Mouse (Mus musculus) stomach, postnatal 0 days (tissue): Measurements from ENCODE around the gene Gpc4. TPM values are rescaled to one million over a fixed set of nuclear protein-coding genes. Genes with fewer than 3 reads are reported as not detected.

Source experiments
- ATAC-seq: fragments of 200-750 bp; cut with Nextera tagmentation; 2 replicates; pipeline ENCODE4 v1.8.0; 2017; ENCODE audit not compliant: low FRiP score, low TSS enrichment
- DNase-seq: peaks from one replicate; pipeline ENCODE4 v3.0.0-alpha.2; 2016; ENCODE audit warnings: low spot score
- H3K27ac ChIP-seq: fragments of 300-500 bp; sonication (generic); replicated peaks from 2 replicates; pipeline ENCODE4 v1.5.1; 2014; ENCODE audit warnings: mild to moderate bottlenecking, control low read depth
- H3K27me3 ChIP-seq: fragments of 300-500 bp; sonication (generic); 2 replicates; pipeline ENCODE4 v1.6.1; 2014; ENCODE audit warnings: low read length; ENCODE audit not compliant: control insufficient read depth, insufficient read depth
- H3K36me3 ChIP-seq: fragments of 300-500 bp; sonication (generic); 2 replicates; pipeline ENCODE4 v1.6.1; 2014; ENCODE audit warnings: low read length, mixed read lengths; ENCODE audit not compliant: control insufficient read depth, insufficient read depth
- H3K4me1 ChIP-seq: fragments of 300-500 bp; sonication (generic); replicated peaks from 2 replicates; pipeline ENCODE4 v1.6.1; 2014; ENCODE audit warnings: antibody characterized with exemption; ENCODE audit not compliant: control insufficient read depth, insufficient read depth
- H3K4me2 ChIP-seq: fragments of 300-500 bp; sonication (generic); replicated peaks from 2 replicates; pipeline ENCODE4 v1.6.1; 2014; ENCODE audit warnings: low read depth, mild to moderate bottlenecking, control low read depth, moderate library complexity
- H3K4me3 ChIP-seq: fragments of 300-500 bp; sonication (generic); 2 replicates; pipeline ENCODE4 v1.5.1; 2014; ENCODE audit warnings: low read depth, low read length, control low read depth
- H3K9ac ChIP-seq: fragments of 300-500 bp; sonication (generic); 2 replicates; pipeline ENCODE4 v1.6.1; 2014; ENCODE audit warnings: mild to moderate bottlenecking, low read length, control low read depth, mixed read lengths
- H3K9me3 ChIP-seq: fragments of 300-500 bp; sonication (generic); 2 replicates; pipeline ENCODE4 v1.6.1; 2016; ENCODE audit warnings: low read length; ENCODE audit not compliant: control insufficient read depth
- CTCF ChIP-seq: IDR thresholded peaks from 2 replicates; pipeline ENCODE4 v1.5.1; 2016; ENCODE audit warnings: antibody characterized with exemption, low read depth, mild to moderate bottlenecking, moderate library complexity
- EP300 ChIP-seq: optimal IDR thresholded peaks from 2 replicates; pipeline ENCODE3; 2016; ENCODE audit warnings: antibody characterized with exemption
- WGBS: fragments of 180-500 bp; shearing (Covaris S2); extraction: QIAGEN DNeasy Blood & Tissue Kit; methylation state at CpG from one replicate; pipeline ENCODE4 v1.1.7; 2014; 5-methylcytosine and 5-hydroxymethylcytosine counted together
- polyA plus RNA-seq: library from polyadenylated mRNA; unstranded; fragments of >200 nt; fragmentation: Nextera tagmentation; extraction: Ambion mirVana; gene quantifications from 2 replicates; pipeline ENCODE4 v1.2.1, GENCODE M21; 2015

Gpc4 gene
- polyA plus RNA-seq, 1 experiment from 2014 or later: 25.0 TPM

DNA sequence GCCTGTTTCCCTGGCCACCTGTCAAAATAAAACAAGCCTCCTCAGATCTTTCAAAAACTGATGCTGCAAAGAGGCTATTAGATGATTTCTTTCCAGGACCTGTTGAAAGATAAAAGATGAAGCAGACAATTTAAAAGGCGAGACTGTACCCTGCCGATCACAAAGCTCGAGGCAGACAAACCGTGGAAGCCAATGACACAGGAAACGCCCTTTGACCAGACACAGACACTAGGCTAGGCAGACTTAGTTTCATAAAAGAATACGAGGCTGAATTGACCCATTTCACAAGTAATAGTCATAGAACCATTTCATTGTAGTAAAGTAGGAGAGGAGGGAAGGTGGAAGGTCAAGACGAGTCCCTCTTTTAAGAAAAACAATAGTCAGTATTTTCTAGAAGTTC is 20.6 kb downstream of the Gpc4 start:
- Histone ChIP-seq H3K36me3 (no peaks in the 10 kb centered on the region), H3K9ac (no peak overlapping the region), H3K27ac (no peak overlapping the region), H3K4me1 (no peaks in the 10 kb centered on the region), H3K27me3 (no peaks in the 10 kb centered on the region), H3K9me3 (no peaks in the 10 kb centered on the region), H3K4me2 (no peak overlapping the region), H3K4me3 (no peak overlapping the region)
- WGBS: 66% methylated on average over 7 of the region's 7 CpGs
- ATAC-seq: no peak
- DNase-seq: no peak
- TF ChIP-seq CTCF: no peak

DNA sequence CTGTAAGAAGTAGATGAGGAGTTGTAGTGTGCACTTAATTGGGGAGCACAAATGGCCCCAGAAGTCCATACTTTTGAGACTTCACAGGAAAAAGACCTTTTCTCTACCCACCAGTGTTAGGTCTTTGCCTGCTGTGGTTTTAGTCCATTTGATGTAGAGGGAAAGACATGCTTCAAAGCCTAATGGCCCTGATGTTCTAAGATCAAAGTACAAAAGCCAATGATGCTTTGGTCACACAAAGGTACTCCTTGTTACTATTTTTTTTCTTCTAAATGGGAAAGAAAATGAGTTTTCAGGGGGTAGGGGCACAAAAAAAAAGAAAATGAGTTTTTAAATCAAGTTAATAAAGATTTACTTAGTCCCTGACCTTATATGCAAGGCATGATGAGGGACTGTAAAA is 24.7 kb downstream of the Gpc4 start:
- Histone ChIP-seq H3K4me2 (no peak overlapping the region), H3K27ac (no peak overlapping the region), H3K27me3 (no peaks in the 10 kb centered on the region), H3K36me3 (no peaks in the 10 kb centered on the region), H3K4me3 (no peak overlapping the region), H3K9me3 (no peaks in the 10 kb centered on the region), H3K4me1 (no peaks in the 10 kb centered on the region), H3K9ac (no peak overlapping the region)
- ATAC-seq: no peak
- no peak for TF ChIP-seq CTCF
- DNase-seq: no peak

DNA sequence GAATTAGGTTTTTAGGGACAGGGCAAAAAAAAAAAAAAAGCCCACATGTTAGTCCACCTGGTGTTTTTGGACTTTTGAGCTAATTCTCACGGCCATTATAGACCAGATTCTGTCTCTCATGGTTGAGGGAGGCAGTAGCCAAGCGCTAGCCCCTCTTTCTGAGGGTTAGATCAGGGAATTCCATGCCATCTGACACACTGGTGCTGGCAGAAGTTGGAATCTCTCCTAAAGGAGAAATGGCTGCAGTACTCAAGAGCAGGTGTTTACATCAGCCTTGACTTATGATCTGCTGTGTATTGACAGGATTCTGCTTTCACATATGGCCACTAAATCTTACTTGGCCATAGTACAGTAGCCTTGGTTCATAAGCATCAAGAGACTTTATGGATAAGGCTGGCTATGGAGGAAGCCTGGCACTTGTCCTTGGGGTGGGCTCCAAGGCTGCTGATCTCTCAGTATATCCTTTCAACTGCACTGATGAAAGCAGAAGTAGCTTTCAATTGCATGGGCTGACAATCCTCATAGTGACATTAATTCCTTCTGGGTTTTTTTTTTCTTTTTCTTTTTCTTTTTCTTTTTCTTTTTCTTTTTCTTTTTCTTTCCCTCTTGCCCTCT is 26.5 kb downstream of the Gpc4 start:
- DNase-seq (no peak), ATAC-seq (no peak)
- H3K4me2 ChIP-seq: no peak overlapping the region
- H3K9ac ChIP-seq: no peak overlapping the region
- no peaks in the 10 kb centered on the region for H3K36me3 ChIP-seq
- no peak overlapping the region for H3K27ac ChIP-seq
- H3K27me3 ChIP-seq: no peaks in the 10 kb centered on the region
- H3K9me3 ChIP-seq: no peaks in the 10 kb centered on the region
- no peak for TF ChIP-seq EP300
- no peak for TF ChIP-seq CTCF
- no peaks in the 10 kb centered on the region for H3K4me1 ChIP-seq
- H3K4me3 ChIP-seq: no peak overlapping the region
- 79% methylated on average over 2 of the region's 2 CpGs for WGBS

DNA sequence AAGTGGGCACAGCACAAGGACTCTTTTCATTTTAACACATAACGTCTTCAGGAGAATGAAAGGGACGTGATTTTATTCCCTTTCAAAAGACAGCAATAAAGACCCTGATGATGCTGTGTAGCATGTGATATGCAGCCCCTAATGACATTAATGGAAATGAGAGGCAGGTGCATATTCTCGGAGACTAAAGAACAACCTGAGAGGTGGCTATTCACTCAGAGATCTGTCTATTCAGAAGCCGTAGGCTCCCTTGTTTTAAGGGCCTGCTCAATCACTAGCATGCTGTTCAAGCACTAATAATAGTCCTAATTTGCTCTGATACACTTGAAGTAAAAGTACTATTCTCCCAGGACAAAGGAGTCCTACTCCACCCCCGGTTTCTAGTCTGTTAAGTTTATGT is 27.0 kb downstream of the Gpc4 start:
- TF ChIP-seq CTCF (no peak), EP300 (no peak)
- Histone ChIP-seq H3K4me1 (no peaks in the 10 kb centered on the region), H3K27ac (no peak overlapping the region), H3K27me3 (no peaks in the 10 kb centered on the region), H3K4me2 (no peak overlapping the region), H3K9ac (no peak overlapping the region), H3K36me3 (no peaks in the 10 kb centered on the region), H3K4me3 (no peak overlapping the region), H3K9me3 (no peaks in the 10 kb centered on the region)
- ATAC-seq (no peak), DNase-seq (no peak)
- WGBS: 68% methylated on average over 5 of the region's 5 CpGs

DNA sequence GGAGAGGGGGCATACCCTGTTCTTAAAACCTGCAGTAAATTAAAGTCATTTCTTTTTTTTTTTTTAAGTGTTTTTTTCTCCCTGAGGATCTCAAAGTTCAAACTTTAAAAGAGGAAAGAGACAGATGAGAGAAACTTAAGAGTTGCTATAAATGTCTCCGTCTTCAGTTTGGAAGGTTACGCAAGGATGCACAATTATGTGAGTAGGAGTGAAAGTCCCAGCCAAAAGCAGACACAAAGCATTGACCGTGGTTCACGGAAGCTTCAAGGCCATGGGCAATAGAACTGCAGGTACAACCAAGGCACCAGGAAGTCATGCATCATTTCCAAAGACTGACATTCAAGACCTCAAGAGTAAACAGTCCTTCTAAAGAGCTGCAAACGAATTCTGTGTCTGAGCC is 28.5 kb downstream of the Gpc4 start:
- Histone ChIP-seq H3K9me3 (no peaks in the 10 kb centered on the region), H3K27ac (no peak overlapping the region), H3K4me1 (no peaks in the 10 kb centered on the region), H3K9ac (no peak overlapping the region), H3K36me3 (no peaks in the 10 kb centered on the region), H3K27me3 (no peaks in the 10 kb centered on the region), H3K4me2 (no peak overlapping the region), H3K4me3 (no peak overlapping the region)
- DNase-seq: no peak
- no peak for ATAC-seq
- WGBS: 77% methylated on average over 5 of the region's 5 CpGs
- TF ChIP-seq EP300 (no peak), CTCF (no peak)

DNA sequence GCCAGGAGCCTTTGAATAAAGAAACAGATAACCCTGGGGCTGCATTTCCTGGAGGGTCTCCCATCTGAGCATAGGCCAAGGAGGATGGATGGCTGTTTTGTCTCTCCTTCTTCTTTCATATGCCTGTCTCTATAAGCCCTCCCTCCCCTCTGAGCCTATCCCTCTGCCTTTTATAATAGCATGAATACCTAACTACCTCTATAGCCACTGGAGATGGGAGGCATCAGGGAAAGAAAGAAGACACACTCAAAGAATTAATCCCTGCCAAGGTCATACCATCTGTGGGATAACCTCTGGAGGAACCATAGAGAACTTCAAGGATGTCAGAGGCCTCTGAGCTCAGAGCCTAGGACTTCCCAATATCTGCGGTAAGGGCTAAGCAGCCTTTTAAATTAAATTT is 35.4 kb downstream of the Gpc4 start:
- WGBS: 90% methylated on average over 1 of the region's 1 CpGs
- ATAC-seq (no peak), DNase-seq (no peak)
- no peaks in the 10 kb centered on the region for H3K27me3 ChIP-seq
- H3K4me3 ChIP-seq: no peak overlapping the region
- no peak overlapping the region for H3K9ac ChIP-seq
- H3K4me2 ChIP-seq: no peak overlapping the region
- H3K4me1 ChIP-seq: no peaks in the 10 kb centered on the region
- H3K9me3 ChIP-seq: no peaks in the 10 kb centered on the region
- no peaks in the 10 kb centered on the region for H3K36me3 ChIP-seq
- TF ChIP-seq EP300 (no peak), CTCF (no peak)
- H3K27ac ChIP-seq: no peak overlapping the region
